Mouse (Mus musculus): ENCODE results near the gene Ccdc78. TPM values are rescaled to one million over a fixed set of nuclear protein-coding genes. Genes with fewer than 3 reads are reported as not detected.
A peak's percentile ranks its signal among the peaks of the same experiment; 100 is the strongest.
"Not testable (repeated sequence)": the region's sequence is repeated elsewhere in the genome, so short reads cannot be mapped to it uniquely, and the experiment has no call there.

Ccdc78 gene
- 0.08 TPM in 1 of 2 replicates, not detected in the other for polyA plus RNA-seq (2012; rRNA removed)

DNA sequence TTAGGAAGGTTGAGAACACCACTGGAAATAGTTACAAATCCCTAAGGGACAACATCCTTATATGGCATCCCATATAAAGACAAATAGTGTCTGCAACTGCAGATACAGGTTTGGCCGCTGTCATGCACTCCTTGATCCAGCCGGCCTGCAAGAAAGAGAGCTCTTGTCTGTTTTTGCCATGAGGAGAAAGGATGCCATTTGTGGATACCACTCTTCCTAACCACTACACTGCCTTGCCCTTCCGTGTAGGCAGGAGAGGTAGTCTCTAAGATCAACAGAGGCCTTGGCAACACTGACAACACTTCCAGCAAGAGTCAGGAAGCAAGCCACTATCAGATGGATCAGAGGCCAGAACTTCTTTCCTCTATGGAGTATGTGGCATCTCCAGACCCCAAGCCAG lies at the start of gene Ccdc78:
Ccdc78 (plus strand) TSS at position 301 of the 400 bp plus-strand sequence.
- DNase-seq (ENCODE audit: low read depth in 1 of 2, low spot score in 2 of 2), result no peak
- TF ChIP-seq POLR2A (IDR thresholded peaks at IDR 0.05; ENCODE audit: low read depth, low read length) (no peak), CTCF (IDR thresholded peaks at IDR 0.05; ENCODE audit: extremely low read depth, insufficient read depth, insufficient read length, insufficient replicate concordance) (no peak)
- Histone ChIP-seq H3K4me3 (ENCODE audit: extremely low read depth, insufficient read depth, insufficient read length) (peak within 1 kb of the TSS; percentile 89), H3K4me1 (ENCODE audit: control insufficient read depth, insufficient read depth, insufficient read length) (peaks cover 8% of the 10 kb centered on the region), H3K27ac (ENCODE audit: insufficient read depth, low read length) (no peak within 1 kb of the TSS), H3K27me3 (ENCODE audit: control insufficient read depth, insufficient read depth, low read length) (no peaks in the 10 kb centered on the region), H3K36me3 (ENCODE audit: control insufficient read depth, insufficient read depth, low read length) (peaks cover 13% of the 10 kb centered on the region)
- 89% methylated on average over 3 of the region's 3 CpGs for WGBS

DNA sequence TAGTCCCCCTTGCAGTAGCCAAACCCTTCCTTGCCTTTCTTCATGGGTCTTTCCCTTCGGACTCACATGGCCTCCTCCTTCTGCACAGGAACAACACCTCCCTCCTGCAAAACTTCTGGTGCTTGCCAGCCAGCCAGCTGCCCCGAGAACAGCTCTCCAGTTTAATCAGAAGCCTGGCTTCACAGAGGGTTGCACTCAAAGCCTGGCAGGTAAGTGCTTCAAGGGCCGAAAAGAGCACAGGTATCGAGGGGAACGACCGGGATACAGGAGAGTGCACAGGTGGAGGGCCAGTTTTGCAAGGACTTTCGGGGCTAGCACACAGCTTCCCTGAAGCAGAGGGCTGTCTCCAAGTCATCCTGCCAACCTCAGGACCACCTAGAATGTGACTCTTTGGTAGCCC lies 47.5 kb upstream of the Ccdc78 start:
- no peaks in the 10 kb centered on the region for H3K36me3 ChIP-seq (ENCODE audit: control insufficient read depth, insufficient read depth, low read length)
- H3K27ac ChIP-seq (ENCODE audit: insufficient read depth, low read length), result no peak overlapping the region
- no peaks in the 10 kb centered on the region for H3K4me1 ChIP-seq (ENCODE audit: control insufficient read depth, insufficient read depth, insufficient read length)
- TF ChIP-seq CTCF (IDR thresholded peaks at IDR 0.05; ENCODE audit: extremely low read depth, insufficient read depth, insufficient read length, insufficient replicate concordance) (no peak), POLR2A (IDR thresholded peaks at IDR 0.05; ENCODE audit: low read depth, low read length) (no peak)
- H3K27me3 ChIP-seq (ENCODE audit: control insufficient read depth, insufficient read depth, low read length), result no peaks in the 10 kb centered on the region
- WGBS, result 85% methylated on average over 7 of the region's 7 CpGs
- no peak for DNase-seq (ENCODE audit: low read depth in 1 of 2, low spot score in 2 of 2)
- no peak overlapping the region for H3K4me3 ChIP-seq (ENCODE audit: extremely low read depth, insufficient read depth, insufficient read length)

DNA sequence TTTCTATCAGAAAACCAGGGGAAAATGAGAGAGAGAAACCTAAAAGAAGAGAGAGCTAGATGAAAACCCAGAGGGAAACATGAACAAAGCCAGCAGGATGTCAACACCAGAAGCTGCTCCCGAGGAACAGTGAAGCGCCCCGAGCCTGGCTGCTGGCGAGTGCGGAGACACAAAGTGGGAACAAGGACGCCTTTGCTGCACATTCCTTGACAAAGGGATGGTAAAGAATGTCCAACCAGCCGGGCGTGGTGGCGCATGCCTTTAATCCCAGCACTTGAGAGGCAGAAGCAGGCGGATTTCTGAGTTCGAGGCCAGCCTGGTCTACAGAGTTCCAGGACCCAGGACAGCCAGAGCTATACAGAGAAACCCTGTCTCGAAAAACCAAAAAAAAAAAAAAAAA lies 44.9 kb upstream of the Ccdc78 start:
- 78% methylated on average over 12 of the region's 12 CpGs for WGBS
- H3K36me3 ChIP-seq (ENCODE audit: control insufficient read depth, insufficient read depth, low read length); DNase-seq (ENCODE audit: low read depth in 1 of 2, low spot score in 2 of 2); H3K27ac ChIP-seq (ENCODE audit: insufficient read depth, low read length); H3K4me1 ChIP-seq (ENCODE audit: control insufficient read depth, insufficient read depth, insufficient read length); H3K27me3 ChIP-seq (ENCODE audit: control insufficient read depth, insufficient read depth, low read length); H3K4me3 ChIP-seq (ENCODE audit: extremely low read depth, insufficient read depth, insufficient read length): not testable (repeated sequence)

DNA sequence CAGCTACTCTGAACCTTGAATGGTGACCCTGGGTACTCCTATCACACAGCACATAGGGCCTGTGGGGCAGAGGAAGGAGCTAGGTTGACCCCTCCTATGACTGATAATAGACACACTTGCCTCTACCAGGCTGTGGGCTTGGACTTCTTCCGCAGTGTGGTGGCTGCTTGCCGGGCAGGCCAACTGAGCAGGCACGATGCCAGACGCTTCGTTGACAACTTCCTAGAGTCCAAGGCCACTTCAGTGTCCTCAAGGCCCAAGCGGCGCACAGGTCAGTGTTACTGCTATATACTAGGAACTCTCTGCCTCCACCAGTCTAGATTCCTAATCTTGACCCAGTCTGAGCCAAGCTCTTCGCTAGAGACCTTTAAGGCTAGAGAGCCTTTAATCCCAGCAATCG lies 42.5 kb upstream of the Ccdc78 start:
- Histone ChIP-seq H3K4me3 (ENCODE audit: extremely low read depth, insufficient read depth, insufficient read length) (no peak overlapping the region), H3K36me3 (ENCODE audit: control insufficient read depth, insufficient read depth, low read length) (no peaks in the 10 kb centered on the region), H3K4me1 (ENCODE audit: control insufficient read depth, insufficient read depth, insufficient read length) (no peaks in the 10 kb centered on the region), H3K27me3 (ENCODE audit: control insufficient read depth, insufficient read depth, low read length) (no peaks in the 10 kb centered on the region), H3K27ac (ENCODE audit: insufficient read depth, low read length) (no peak overlapping the region)
- DNase-seq (ENCODE audit: low read depth in 1 of 2, low spot score in 2 of 2), result no peak
- TF ChIP-seq POLR2A (IDR thresholded peaks at IDR 0.05; ENCODE audit: low read depth, low read length) (no peak), CTCF (IDR thresholded peaks at IDR 0.05; ENCODE audit: extremely low read depth, insufficient read depth, insufficient read length, insufficient replicate concordance) (no peak)
- 87% methylated on average over 9 of the region's 9 CpGs for WGBS

DNA sequence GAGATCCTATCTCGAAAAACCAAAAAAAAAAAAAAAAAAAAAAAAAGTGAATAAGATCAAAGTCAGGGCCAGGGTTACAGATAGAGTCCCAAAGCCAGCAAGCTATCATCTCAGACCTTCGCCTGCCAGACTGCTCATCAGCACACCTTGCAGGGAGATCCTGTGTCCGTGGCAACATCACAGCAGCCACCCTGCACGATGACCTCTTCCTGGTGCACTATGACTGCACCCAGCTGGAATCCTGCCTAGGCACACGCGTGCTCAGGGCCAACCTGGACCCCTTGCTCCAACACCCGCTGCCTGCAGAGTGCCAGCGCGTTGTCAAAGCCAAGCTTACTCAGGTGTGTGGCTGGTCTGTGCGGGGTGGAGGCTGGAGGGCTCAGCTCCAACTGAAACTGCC lies 42.1 kb upstream of the Ccdc78 start:
- 74% methylated on average over 10 of the region's 10 CpGs for WGBS

DNA sequence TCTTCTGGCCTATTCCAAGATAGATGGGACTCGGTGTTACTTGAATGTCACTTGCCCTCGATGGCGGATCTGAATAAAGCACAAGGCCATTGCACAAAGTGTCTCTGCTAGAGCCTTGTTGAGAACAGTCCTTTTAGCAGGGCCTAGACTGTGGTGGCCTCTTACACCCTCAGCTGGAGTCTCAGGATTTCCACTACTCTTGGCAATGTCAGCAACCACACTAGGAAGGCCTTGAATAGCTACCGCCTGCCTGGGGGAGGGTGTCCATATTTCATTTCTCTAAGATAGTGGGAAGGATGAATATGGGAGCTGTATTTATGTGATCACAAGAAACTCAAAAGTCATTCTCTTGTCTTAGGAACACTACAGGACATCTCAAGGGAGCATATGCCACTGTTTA lies 38.1 kb upstream of the Ccdc78 start:
- H3K27me3 ChIP-seq (ENCODE audit: control insufficient read depth, insufficient read depth, low read length), result no peaks in the 10 kb centered on the region
- H3K27ac ChIP-seq (ENCODE audit: insufficient read depth, low read length), result no peak overlapping the region
- no peak overlapping the region for H3K4me3 ChIP-seq (ENCODE audit: extremely low read depth, insufficient read depth, insufficient read length)
- no peaks in the 10 kb centered on the region for H3K36me3 ChIP-seq (ENCODE audit: control insufficient read depth, insufficient read depth, low read length)
- no peak for TF ChIP-seq POLR2A (IDR thresholded peaks at IDR 0.05; ENCODE audit: low read depth, low read length)
- TF ChIP-seq CTCF (IDR thresholded peaks at IDR 0.05; ENCODE audit: extremely low read depth, insufficient read depth, insufficient read length, insufficient replicate concordance), result no peak
- no peak for DNase-seq (ENCODE audit: low read depth in 1 of 2, low spot score in 2 of 2)
- H3K4me1 ChIP-seq (ENCODE audit: control insufficient read depth, insufficient read depth, insufficient read length), result no peaks in the 10 kb centered on the region
- 90% methylated on average over 4 of the region's 4 CpGs for WGBS

More for the DNA sequence above, 42.1 kb upstream of the Ccdc78 start:
- no peaks in the 10 kb centered on the region for H3K27me3 ChIP-seq (ENCODE audit: control insufficient read depth, insufficient read depth, low read length)
- H3K4me1 ChIP-seq (ENCODE audit: control insufficient read depth, insufficient read depth, insufficient read length), result no peaks in the 10 kb centered on the region
- no peak overlapping the region for H3K27ac ChIP-seq (ENCODE audit: insufficient read depth, low read length)
- H3K36me3 ChIP-seq (ENCODE audit: control insufficient read depth, insufficient read depth, low read length), result no peaks in the 10 kb centered on the region
- DNase-seq (ENCODE audit: low read depth in 1 of 2, low spot score in 2 of 2), result no peak
- no peak overlapping the region for H3K4me3 ChIP-seq (ENCODE audit: extremely low read depth, insufficient read depth, insufficient read length)
- no peak for TF ChIP-seq CTCF (IDR thresholded peaks at IDR 0.05; ENCODE audit: extremely low read depth, insufficient read depth, insufficient read length, insufficient replicate concordance)
- no peak for TF ChIP-seq POLR2A (IDR thresholded peaks at IDR 0.05; ENCODE audit: low read depth, low read length)

DNA sequence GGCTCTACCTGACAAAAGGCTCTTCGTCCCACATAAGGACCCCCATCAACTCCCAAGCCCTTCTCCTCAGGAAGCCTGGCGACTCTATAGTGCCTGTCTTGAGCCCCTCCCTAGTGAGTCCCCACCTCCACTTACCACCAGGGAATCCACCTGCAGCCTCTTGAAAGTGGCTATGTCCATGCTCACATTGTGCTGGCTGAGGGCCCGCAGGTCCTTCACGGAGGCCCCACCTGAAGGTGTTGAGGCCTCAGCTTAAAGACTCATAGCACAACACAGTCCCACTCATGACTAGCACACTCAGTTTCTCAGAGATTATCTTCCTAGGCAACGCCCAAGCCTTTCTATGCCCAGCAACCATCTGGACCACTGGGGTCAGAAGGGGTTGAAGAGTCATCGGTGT lies 37.1 kb upstream of the Ccdc78 start:
- H3K36me3 ChIP-seq (ENCODE audit: control insufficient read depth, insufficient read depth, low read length), result no peaks in the 10 kb centered on the region
- no peak overlapping the region for H3K4me3 ChIP-seq (ENCODE audit: extremely low read depth, insufficient read depth, insufficient read length)
- WGBS, result 77% methylated on average over 6 of the region's 6 CpGs
- no peak for DNase-seq (ENCODE audit: low read depth in 1 of 2, low spot score in 2 of 2)
- H3K27me3 ChIP-seq (ENCODE audit: control insufficient read depth, insufficient read depth, low read length), result no peaks in the 10 kb centered on the region
- TF ChIP-seq CTCF (IDR thresholded peaks at IDR 0.05; ENCODE audit: extremely low read depth, insufficient read depth, insufficient read length, insufficient replicate concordance) (no peak), POLR2A (IDR thresholded peaks at IDR 0.05; ENCODE audit: low read depth, low read length) (no peak)
- H3K4me1 ChIP-seq (ENCODE audit: control insufficient read depth, insufficient read depth, insufficient read length), result no peaks in the 10 kb centered on the region
- H3K27ac ChIP-seq (ENCODE audit: insufficient read depth, low read length), result no peak overlapping the region

Measured in spleen, adult 2 months (tissue).